Comparison of ENCODE assay signal across 1 mouse cellular context in genomic region chr12:3789626-3790185, GRCm38 (mm10).
TF ChIP-seq lines count a peak whose summit lies in the region.

No protein-coding gene starts in this region.

TF ChIP-seq in CH12.LX, 34 proteins besides CTCF, POLR2A, EP300 and RAD21 (continued from another document):
- peak; percentile 66 for TF ChIP-seq CHD2 (IDR thresholded peaks at IDR 0.05; ENCODE audit: low read length)
